Mouse (Mus musculus) urinary bladder, postnatal 25 days (tissue): ENCODE measurements around the gene Tsku.

Experiments used
- DNase-seq: peaks from one replicate; pipeline ENCODE4 v3.0.0; 2022; ENCODE audit warnings: low spot score

The Tsku gene

GRCm38 (mm10) chr7:98359951-98360620, 1.0 kb downstream of the Tsku start:
- DNase-seq = peak; percentile 61

GRCm38 (mm10) chr7:98358016-98358415, 3.1 kb downstream of the Tsku start:
- no peak for DNase-seq

DNA sequence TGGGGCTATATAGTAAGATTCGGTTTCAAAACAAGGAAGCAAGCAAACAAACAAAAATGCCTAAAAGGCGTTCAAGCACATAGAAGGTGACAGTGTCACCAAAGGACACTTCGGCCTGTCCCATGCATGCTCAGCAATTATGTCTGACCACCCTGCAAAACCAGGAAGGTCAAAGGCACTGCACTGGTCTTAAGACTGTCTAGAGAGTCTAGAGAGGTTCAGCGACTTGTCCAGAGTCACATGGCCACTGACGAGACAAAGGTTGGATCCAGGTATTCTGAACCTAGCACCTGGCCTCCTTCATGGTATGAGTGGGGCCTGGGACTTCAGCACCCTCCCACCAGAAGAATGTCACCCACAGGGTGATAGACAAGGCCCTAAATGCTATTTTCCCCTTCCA, 3.8 kb downstream of the Tsku start:
- no peak for DNase-seq

DNA sequence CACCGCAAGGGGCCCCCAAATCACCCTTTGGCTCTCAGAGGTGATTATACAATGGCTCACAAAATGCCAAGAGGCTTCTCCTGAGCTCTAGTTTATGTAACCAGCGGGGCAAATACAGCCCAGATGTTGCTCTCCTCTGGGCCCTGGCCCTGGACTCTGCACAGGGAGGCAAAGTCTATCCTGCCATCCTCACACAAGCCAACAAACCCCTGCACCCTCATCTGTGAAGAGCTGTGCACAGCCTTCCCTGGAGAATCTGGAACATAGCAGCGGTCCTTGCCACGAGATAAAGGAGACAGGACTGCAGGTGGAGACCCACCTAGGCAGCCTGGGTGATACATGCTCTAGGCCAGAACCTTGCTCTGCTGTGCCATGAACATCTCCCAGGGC, 6.2 kb downstream of the Tsku start:
- no peak for DNase-seq

GRCm38 (mm10) chr7:98354160-98354920, 6.8 kb downstream of the Tsku start:
- DNase-seq = no peak

GRCm38 (mm10) chr7:98353616-98354015, 7.5 kb downstream of the Tsku start:
- no peak for DNase-seq

GRCm38 (mm10) chr7:98351523-98351922, 9.6 kb downstream of the Tsku start:
- DNase-seq = no peak

DNA sequence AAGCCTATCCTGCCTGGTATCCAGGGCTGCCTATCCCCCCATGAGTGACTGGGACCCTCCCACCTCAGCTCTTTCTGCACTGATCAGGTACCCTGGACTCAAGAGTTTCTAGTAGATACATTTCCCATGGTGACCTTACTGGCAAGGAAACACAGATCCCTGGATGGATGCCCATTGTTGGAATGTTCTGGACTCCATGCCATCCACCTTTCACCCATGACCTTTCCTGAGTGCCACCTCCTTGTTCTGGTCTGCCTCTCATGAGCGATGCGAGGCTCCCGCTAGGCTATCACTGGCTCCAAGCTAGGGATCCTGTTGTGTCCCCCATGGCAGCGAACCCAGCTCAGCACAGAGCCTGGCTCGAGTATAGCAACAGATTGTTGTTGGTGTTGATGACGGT, 11.3 kb downstream of the Tsku start:
- no peak for DNase-seq

DNA sequence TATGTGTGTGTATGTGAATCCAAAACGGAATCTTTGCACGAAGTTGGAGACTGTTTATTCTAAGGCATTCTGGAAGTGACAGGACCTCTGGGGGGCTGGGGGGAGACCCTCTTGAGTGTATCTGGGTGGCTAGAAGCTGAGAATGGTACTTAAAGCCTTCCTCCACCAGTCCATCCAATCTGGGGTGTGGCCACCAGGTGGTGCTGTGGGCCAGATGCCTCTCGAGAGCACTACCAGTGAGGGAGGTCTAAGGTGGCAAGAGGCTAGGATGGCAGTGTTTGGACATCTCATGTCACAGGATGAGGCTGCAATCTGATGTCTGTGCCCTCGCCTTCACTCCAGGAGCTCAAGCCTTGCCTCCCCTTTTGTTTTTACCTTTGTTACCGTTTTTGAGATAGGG, 12.0 kb downstream of the Tsku start:
- peak; percentile 85 for DNase-seq

- DNase-seq = peak; percentile 68
Observed at GRCm38 (mm10) chr7:98348043-98348442, 13.1 kb downstream of the Tsku start.

GRCm38 (mm10) chr7:98347471-98347870, 13.7 kb downstream of the Tsku start:
- DNase-seq = no peak

DNA sequence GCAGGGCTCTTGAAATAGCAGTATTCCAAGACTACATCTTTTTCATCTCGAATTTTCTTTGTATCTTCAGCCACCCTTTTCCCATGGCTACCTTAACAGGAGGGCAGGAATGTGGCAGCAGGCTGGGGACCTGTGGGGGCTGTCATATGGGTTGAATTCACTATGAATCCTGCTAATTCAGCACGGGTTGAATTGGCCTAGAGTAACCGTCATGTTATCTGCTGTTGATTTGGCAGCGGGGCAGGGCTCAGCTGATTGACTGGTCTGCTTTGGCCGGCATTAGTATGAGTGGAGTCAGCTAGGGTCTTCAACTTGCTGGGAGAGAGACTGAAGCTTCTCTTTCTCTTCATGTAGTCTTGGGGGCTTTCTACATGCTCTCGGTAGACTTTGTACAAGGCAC, 16.1 kb downstream of the Tsku start:
- DNase-seq = no peak

DNA sequence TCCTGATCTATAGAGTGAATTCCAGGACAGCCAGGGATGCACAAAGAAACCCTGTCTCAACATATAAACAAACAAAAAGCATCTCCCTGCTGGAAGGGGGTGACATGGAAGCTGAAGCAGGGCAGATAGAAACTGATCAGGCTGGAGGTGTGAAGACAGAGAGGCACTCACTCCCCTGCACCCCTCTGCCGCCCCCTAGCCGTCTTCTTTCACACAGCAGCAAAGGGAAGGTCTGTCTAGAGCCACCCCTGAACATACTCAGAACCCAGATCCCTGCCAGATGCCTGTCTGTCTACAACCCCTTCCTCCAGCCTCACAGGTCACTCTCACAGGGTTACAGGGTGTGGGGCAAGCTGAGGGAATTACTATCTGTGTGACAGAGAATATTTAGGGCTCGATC, 16.8 kb downstream of the Tsku start:
- DNase-seq = peak; percentile 37

DNA sequence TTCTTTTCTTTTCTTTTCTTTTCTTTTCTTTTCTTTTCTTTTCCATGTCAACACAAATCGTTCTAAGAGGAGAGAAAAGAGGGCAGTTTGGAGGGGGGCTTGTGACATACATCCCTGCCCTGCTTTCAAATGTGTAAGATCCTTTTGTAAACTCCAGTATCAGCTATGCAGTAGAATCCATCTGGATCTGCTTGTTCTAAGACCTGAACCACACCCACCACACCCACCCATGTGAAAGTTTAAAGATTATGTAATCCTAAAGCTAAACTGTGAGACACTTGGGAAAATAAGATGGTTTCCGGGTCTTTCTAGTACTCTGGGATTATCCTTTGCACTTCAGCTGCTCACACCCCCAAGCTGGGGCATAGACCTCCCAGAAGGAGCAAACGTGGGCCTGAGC, 18.9 kb downstream of the Tsku start:
- no peak for DNase-seq

DNA sequence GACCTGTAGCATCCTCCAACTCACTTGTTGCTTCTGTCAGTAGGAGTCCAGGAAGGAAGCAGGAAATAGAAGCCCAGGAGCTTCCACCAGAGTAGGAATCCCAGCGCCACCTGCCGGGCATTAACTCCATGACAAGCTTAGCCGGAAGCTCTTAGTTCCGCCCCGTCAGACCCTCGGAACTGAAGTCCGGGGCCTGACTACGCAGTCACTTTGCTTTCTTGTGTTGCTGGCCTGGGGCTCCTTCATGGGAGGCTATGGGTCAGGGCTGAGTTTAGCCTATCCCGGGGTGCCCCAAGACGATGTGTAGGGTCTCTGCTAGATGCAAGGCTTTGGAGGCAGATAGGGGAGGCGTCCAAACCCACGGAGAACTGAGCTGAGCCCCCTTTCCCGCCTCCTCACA, 19.7 kb downstream of the Tsku start:
- peak; percentile 87 for DNase-seq

DNA sequence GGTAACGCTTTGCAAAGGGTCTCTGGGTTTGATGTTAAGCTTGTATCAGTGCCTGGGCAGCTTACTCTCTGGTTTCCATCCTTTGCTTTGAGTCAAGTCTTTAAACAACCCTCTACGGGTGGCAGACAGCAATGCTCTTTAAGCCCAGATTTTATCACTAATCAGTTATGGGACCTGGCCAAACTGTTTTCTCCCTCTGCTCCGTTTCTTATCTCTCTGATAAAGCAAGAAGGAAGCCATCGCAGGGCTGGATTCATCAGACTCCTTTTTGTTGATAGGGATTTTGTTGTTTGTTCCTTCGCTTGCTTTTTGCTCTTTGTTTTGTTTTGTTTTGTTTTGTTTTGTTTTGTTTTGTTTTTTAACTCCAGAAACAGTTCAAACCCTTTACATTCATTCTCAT, 20.8 kb downstream of the Tsku start:
- DNase-seq = no peak

GRCm38 (mm10) chr7:98333987-98334386, 27.1 kb downstream of the Tsku start:
- DNase-seq = no peak

- DNase-seq = no peak
Observed at GRCm38 (mm10) chr7:98333507-98333906, 27.6 kb downstream of the Tsku start.

DNA sequence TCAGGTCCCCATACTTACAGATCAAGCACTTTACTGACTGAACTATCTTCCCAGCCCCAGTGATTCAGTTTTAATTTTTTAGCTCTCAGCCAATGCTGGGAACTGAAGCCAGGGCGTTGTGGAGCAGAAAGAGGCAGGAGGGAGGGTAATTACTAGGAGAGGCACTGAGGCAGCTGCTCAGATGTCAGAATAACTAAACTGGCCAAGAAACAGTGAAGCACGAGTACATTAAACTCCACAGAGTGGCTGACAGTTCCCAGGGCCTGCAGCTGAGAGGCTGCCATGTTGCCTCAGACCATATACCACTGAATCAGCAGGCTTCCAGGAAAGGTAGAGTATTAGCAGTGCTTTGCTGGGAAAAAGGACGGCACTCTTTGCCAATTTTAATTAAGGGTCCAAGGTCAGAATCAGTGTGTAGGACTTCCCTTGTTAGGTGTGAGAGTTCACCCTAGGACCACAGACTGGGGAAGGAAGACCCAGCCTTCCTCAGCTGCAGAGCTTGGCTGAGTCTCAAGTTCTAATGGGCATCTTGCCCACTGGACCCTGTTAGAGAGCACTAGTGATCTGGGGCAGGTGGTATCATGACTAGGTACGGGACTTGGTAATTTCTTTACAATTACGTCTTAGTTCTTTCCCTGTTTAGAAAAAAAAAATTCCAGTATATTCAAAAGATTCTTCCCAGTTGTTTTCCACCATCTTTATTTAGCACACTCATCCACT, 28.3 kb downstream of the Tsku start:
- DNase-seq = no peak

GRCm38 (mm10) chr7:98331932-98332331, 29.2 kb downstream of the Tsku start:
- no peak for DNase-seq

- no peak for DNase-seq
Observed at GRCm38 (mm10) chr7:98330375-98331002, 30.6 kb downstream of the Tsku start.

DNA sequence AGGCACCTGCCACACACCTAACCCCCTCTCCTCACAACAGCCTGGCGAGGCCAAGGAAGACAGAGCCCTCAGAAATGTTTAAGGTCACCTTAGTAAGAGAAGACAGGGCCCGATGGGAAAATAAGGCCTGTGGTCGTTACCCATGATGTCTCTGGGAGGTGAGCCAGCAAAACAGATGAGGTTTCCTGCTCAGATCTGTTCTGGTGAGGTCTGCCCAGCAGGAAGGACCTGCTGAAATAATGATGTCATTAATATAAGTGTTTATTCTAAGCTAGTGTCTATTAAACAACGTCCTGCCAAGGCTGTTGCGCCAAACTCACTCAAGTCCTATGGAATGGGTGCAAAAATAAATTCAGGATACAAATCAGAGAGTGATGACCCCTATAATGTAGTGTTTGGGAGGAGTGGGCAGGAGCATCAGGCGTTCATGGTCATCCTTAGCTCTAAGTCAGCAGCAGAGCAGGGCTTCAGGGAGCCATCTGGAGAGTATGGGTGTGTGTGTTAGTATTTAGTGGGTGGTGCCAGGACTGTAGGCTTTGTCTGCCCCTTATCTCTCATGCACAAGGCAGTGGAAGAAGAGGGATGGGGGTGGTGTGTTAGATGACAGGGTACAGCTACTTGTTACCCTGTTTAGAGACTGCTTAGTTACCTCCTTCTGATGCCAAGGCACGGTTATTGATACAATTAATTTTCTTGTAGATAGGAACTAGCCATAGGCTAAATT, 31.3 kb downstream of the Tsku start:
- no peak for DNase-seq
